Mouse (Mus musculus): ENCODE data around the gene Dio3. TPM values are rescaled to one million over a fixed set of nuclear protein-coding genes. Genes with fewer than 3 reads are reported as not detected.

The Dio3 gene
- polyA plus RNA-seq, 1 experiment = not detected

- WGBS = 85% methylated on average over 6 of the region's 6 CpGs
- TF ChIP-seq CTCF (IDR thresholded peaks at IDR 0.05; ENCODE audit: extremely low read depth, insufficient read length, insufficient replicate concordance, low read depth, low read length) (no peak), POLR2A (IDR thresholded peaks at IDR 0.05; ENCODE audit: low read depth, low read length) (no peak)
These were observed 34.3 kb upstream of the Dio3 start for GRCm38 (mm10) chr12:110244581-110244980.

GRCm38 (mm10) chr12:110245461-110245860, 33.4 kb upstream of the Dio3 start:
- no peak overlapping the region for H3K27ac ChIP-seq (ENCODE audit: insufficient read depth, low read depth, low read length)
- WGBS = 89% methylated on average over 4 of the region's 4 CpGs
- no peaks in the 10 kb centered on the region for H3K4me1 ChIP-seq (ENCODE audit: control insufficient read depth, insufficient read depth, insufficient read length, low read length)
- H3K27me3 ChIP-seq (ENCODE audit: control insufficient read depth, insufficient read depth, low read length) = no peaks in the 10 kb centered on the region
- H3K36me3 ChIP-seq (ENCODE audit: control insufficient read depth, insufficient read depth, low read length) = no peaks in the 10 kb centered on the region
- TF ChIP-seq CTCF (IDR thresholded peaks at IDR 0.05; ENCODE audit: extremely low read depth, insufficient read length, insufficient replicate concordance, low read depth, low read length) = no peak
- no peak for TF ChIP-seq POLR2A (IDR thresholded peaks at IDR 0.05; ENCODE audit: low read depth, low read length)
- H3K4me3 ChIP-seq (ENCODE audit: low read depth, low read length) = no peak overlapping the region

More at GRCm38 (mm10) chr12:110244581-110244980, 34.3 kb upstream of the Dio3 start:
- H3K27ac ChIP-seq (ENCODE audit: insufficient read depth, low read depth, low read length) = no peak overlapping the region
- H3K36me3 ChIP-seq (ENCODE audit: control insufficient read depth, insufficient read depth, low read length) = no peaks in the 10 kb centered on the region
- no peak overlapping the region for H3K4me3 ChIP-seq (ENCODE audit: low read depth, low read length)
- no peaks in the 10 kb centered on the region for H3K4me1 ChIP-seq (ENCODE audit: control insufficient read depth, insufficient read depth, insufficient read length, low read length)
- no peaks in the 10 kb centered on the region for H3K27me3 ChIP-seq (ENCODE audit: control insufficient read depth, insufficient read depth, low read length)

GRCm38 (mm10) chr12:110252163-110252575, 26.7 kb upstream of the Dio3 start:
- no peaks in the 10 kb centered on the region for H3K27me3 ChIP-seq (ENCODE audit: control insufficient read depth, insufficient read depth, low read length)
- 13% methylated on average over 10 of the region's 10 CpGs for WGBS
- H3K36me3 ChIP-seq (ENCODE audit: control insufficient read depth, insufficient read depth, low read length) = no peaks in the 10 kb centered on the region
- H3K27ac ChIP-seq (ENCODE audit: insufficient read depth, low read depth, low read length) = no peak overlapping the region
- H3K4me3 ChIP-seq (ENCODE audit: low read depth, low read length) = no peak overlapping the region
- TF ChIP-seq CTCF (IDR thresholded peaks at IDR 0.05; ENCODE audit: extremely low read depth, insufficient read length, insufficient replicate concordance, low read depth, low read length) (no peak), POLR2A (IDR thresholded peaks at IDR 0.05; ENCODE audit: low read depth, low read length) (no peak)
- H3K4me1 ChIP-seq (ENCODE audit: control insufficient read depth, insufficient read depth, insufficient read length, low read length) = no peaks in the 10 kb centered on the region

GRCm38 (mm10) chr12:110255731-110256130, 23.1 kb upstream of the Dio3 start:
- Histone ChIP-seq H3K27me3 (ENCODE audit: control insufficient read depth, insufficient read depth, low read length) (no peaks in the 10 kb centered on the region), H3K27ac (ENCODE audit: insufficient read depth, low read depth, low read length) (no peak overlapping the region), H3K4me1 (ENCODE audit: control insufficient read depth, insufficient read depth, insufficient read length, low read length) (no peaks in the 10 kb centered on the region), H3K36me3 (ENCODE audit: control insufficient read depth, insufficient read depth, low read length) (no peaks in the 10 kb centered on the region), H3K4me3 (ENCODE audit: low read depth, low read length) (no peak overlapping the region)
- WGBS = 75% methylated on average over 10 of the region's 10 CpGs
- TF ChIP-seq POLR2A (IDR thresholded peaks at IDR 0.05; ENCODE audit: low read depth, low read length) = no peak
- TF ChIP-seq CTCF (IDR thresholded peaks at IDR 0.05; ENCODE audit: extremely low read depth, insufficient read length, insufficient replicate concordance, low read depth, low read length) = no peak

GRCm38 (mm10) chr12:110256478-110257220, 22.2 kb upstream of the Dio3 start:
- H3K4me3 ChIP-seq (ENCODE audit: low read depth, low read length) = no peak overlapping the region
- H3K27me3 ChIP-seq (ENCODE audit: control insufficient read depth, insufficient read depth, low read length) = no peaks in the 10 kb centered on the region
- WGBS = 45% methylated on average over 14 of the region's 14 CpGs
- TF ChIP-seq CTCF (IDR thresholded peaks at IDR 0.05; ENCODE audit: extremely low read depth, insufficient read length, insufficient replicate concordance, low read depth, low read length) (no peak), POLR2A (IDR thresholded peaks at IDR 0.05; ENCODE audit: low read depth, low read length) (no peak)
- H3K36me3 ChIP-seq (ENCODE audit: control insufficient read depth, insufficient read depth, low read length) = no peaks in the 10 kb centered on the region
- H3K4me1 ChIP-seq (ENCODE audit: control insufficient read depth, insufficient read depth, insufficient read length, low read length) = no peaks in the 10 kb centered on the region
- no peak overlapping the region for H3K27ac ChIP-seq (ENCODE audit: insufficient read depth, low read depth, low read length)

- H3K27me3 ChIP-seq (ENCODE audit: control insufficient read depth, insufficient read depth, low read length) = no peaks in the 10 kb centered on the region
- H3K27ac ChIP-seq (ENCODE audit: insufficient read depth, low read depth, low read length) = no peak overlapping the region
- no peak for TF ChIP-seq CTCF (IDR thresholded peaks at IDR 0.05; ENCODE audit: extremely low read depth, insufficient read length, insufficient replicate concordance, low read depth, low read length)
- H3K4me1 ChIP-seq (ENCODE audit: control insufficient read depth, insufficient read depth, insufficient read length, low read length) = no peaks in the 10 kb centered on the region
- WGBS = 61% methylated on average over 3 of the region's 3 CpGs
- H3K4me3 ChIP-seq (ENCODE audit: low read depth, low read length) = no peak overlapping the region
- H3K36me3 ChIP-seq (ENCODE audit: control insufficient read depth, insufficient read depth, low read length) = no peaks in the 10 kb centered on the region
These were observed 10.6 kb upstream of the Dio3 start for GRCm38 (mm10) chr12:110268226-110268625.

- WGBS = 64% methylated on average over 4 of the region's 4 CpGs
- no peaks in the 10 kb centered on the region for H3K27me3 ChIP-seq (ENCODE audit: control insufficient read depth, insufficient read depth, low read length)
- H3K27ac ChIP-seq (ENCODE audit: insufficient read depth, low read depth, low read length) = no peak overlapping the region
- no peaks in the 10 kb centered on the region for H3K4me1 ChIP-seq (ENCODE audit: control insufficient read depth, insufficient read depth, insufficient read length, low read length)
- no peaks in the 10 kb centered on the region for H3K36me3 ChIP-seq (ENCODE audit: control insufficient read depth, insufficient read depth, low read length)
- TF ChIP-seq POLR2A (IDR thresholded peaks at IDR 0.05; ENCODE audit: low read depth, low read length) (no peak), CTCF (IDR thresholded peaks at IDR 0.05; ENCODE audit: extremely low read depth, insufficient read length, insufficient replicate concordance, low read depth, low read length) (no peak)
- no peak overlapping the region for H3K4me3 ChIP-seq (ENCODE audit: low read depth, low read length)
These were observed 9.2 kb upstream of the Dio3 start for GRCm38 (mm10) chr12:110269686-110270085.

Measured in small intestine, adult 2 months (tissue).